In the genomic region with DNA sequence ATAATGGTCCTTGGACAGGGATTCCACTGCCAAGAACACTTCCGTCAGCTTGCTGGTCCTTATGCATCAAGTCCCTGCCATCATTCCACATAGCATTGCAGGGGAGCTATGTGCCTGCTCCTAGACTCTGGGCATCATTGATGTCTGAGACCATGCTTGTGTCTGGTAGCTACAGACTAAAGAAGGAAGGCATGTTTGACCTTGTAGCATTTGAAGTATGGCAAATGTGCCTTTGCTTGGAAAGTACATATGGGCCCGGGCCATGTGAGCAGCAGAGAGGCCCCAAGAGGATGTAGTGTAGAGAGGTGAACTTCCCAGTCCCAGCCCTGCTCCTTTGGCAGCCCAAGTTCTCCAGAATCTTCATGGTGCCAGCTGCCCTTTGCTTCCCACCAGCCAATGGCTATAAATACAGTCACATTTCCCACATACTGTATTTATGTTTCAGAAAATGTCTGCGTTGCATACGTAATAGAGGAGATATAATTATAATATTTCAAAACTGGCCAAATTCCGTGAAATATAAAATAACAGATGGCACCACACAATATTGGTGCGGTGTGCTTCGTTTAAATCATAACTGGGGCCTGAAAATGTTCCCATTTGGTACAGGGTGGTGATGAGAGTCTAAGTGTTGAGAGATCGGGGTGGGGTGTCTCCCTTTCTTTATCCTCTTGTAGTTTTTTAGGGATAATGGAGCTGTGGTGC, we compare ENCODE assay signal across 26 mouse cellular contexts. TPM values are rescaled to one million over a fixed set of nuclear protein-coding genes. Genes with fewer than 3 reads are reported as not detected.
DNase-seq lines count a peak whose midpoint lies in the region; ATAC-seq lines count a peak whose summit lies in the region.
"Had no signal": no experiment of that assay in that cellular context is flagged by ENCODE, and none has a peak within 500 bp of the region (broad histone marks: within the 10 kb centered on the region; RNA-seq: fewer than 3 reads in every experiment).

No protein-coding gene starts in this region.

- no peak overlapping the region for H3K27ac ChIP-seq in forebrain, embryonic 14.5 days (ENCODE audit: low read depth, low read length)
- H3K27ac ChIP-seq in forebrain, embryonic 13.5 days, result no peak overlapping the region
- H3K27ac ChIP-seq: heart, adult 2 months; hindbrain, embryonic 12.5 days; kidney, embryonic 15.5 days; limb, embryonic 13.5 days; liver, embryonic 12.5 days; midbrain, embryonic 10.5 days; neural tube, embryonic 13.5 days had no signal

- intact Hi-C loops in left cerebral cortex, postnatal 25 days (cut with DNase I), result loop anchor here (2.0 to 10.0 kb wide), 4 partner anchors 39 to 257 kb away; no protein-coding TSS in a partner anchor

- WGBS in forebrain, embryonic 14.5 days, result 80% methylated on average over 8 of the region's 8 CpGs
- 82% methylated on average over 8 of the region's 8 CpGs for WGBS in forebrain, embryonic 13.5 days

- no peaks in the 10 kb centered on the region for H3K4me1 ChIP-seq in forebrain, embryonic 14.5 days (ENCODE audit: control insufficient read depth, insufficient read depth, low read length)
- H3K4me1 ChIP-seq in forebrain, embryonic 13.5 days, result no peaks in the 10 kb centered on the region
- H3K4me1 ChIP-seq: hindbrain, embryonic 12.5 days; kidney, embryonic 15.5 days; limb, embryonic 13.5 days; liver, embryonic 12.5 days; midbrain, embryonic 10.5 days; neural tube, embryonic 13.5 days had no signal

- H3K4me3 ChIP-seq in forebrain, embryonic 14.5 days (ENCODE audit: low read depth, low read length), result no peak overlapping the region
- no peak overlapping the region for H3K4me3 ChIP-seq in forebrain, embryonic 13.5 days
- H3K4me3 ChIP-seq: heart, adult 2 months; hindbrain, embryonic 12.5 days; kidney, embryonic 15.5 days; limb, embryonic 13.5 days; liver, embryonic 12.5 days; midbrain, embryonic 10.5 days; myocyte; neural tube, embryonic 13.5 days had no signal

- DNase-seq in forebrain, embryonic 14.5 days (ENCODE audit: low spot score), result peak; percentile 32
- peak; percentile 21 to 45 for DNase-seq in frontal cortex, postnatal 36 days (ENCODE audit: low spot score in 2 of 2)
- no peak for DNase-seq in frontal cortex, postnatal 10 days (ENCODE audit: low spot score in 2 of 2)
- DNase-seq in left cerebral cortex, postnatal 25 days (ENCODE audit: low spot score in 2 of 2), result peak; percentile 26 to 73
- no peak for DNase-seq in left cerebral cortex, adult 11 months (ENCODE audit: low spot score)
- peak; percentile 22 for DNase-seq in layer of hippocampus, adult 9-11 months
- DNase-seq in c-Kit-positive CD71-positive TER-119-positive erythroid progenitor cells, embryonic 14.5 days (ENCODE audit: low spot score), result no peak
- DNase-seq: adrenal gland, postnatal 10 days; cerebellum, adult 11-12 months; cerebellum, postnatal 10 days; gastrocnemius, postnatal 25 days; heart, adult 2 months; kidney, adult 11 months; kidney, postnatal 36 days; lung, adult 18-20 months; lung, postnatal 10 days; retina, postnatal 1 day had no signal

- no peaks in the 10 kb centered on the region for H3K36me3 ChIP-seq in forebrain, embryonic 14.5 days (ENCODE audit: control insufficient read depth, insufficient read depth, low read length)
- H3K36me3 ChIP-seq in forebrain, embryonic 13.5 days (ENCODE audit: poor library complexity, severe bottlenecking), result no peaks in the 10 kb centered on the region
- H3K36me3 ChIP-seq: hindbrain, embryonic 12.5 days; kidney, embryonic 15.5 days; limb, embryonic 13.5 days; liver, embryonic 12.5 days; midbrain, embryonic 10.5 days; neural tube, embryonic 13.5 days had no signal

- no peak overlapping the region for H3K4me2 ChIP-seq in forebrain, embryonic 14.5 days (ENCODE audit: low read length)
- H3K4me2 ChIP-seq in forebrain, embryonic 13.5 days, result no peak overlapping the region
- H3K4me2 ChIP-seq: hindbrain, embryonic 12.5 days; kidney, embryonic 15.5 days; limb, embryonic 13.5 days; liver, embryonic 12.5 days; neural tube, embryonic 13.5 days had no signal

- no peaks in the 10 kb centered on the region for H3K9me3 ChIP-seq in forebrain, embryonic 14.5 days (replicated peaks; ENCODE audit: control insufficient read depth, low read length)
- H3K9me3 ChIP-seq in forebrain, embryonic 13.5 days (replicated peaks), result no peaks in the 10 kb centered on the region
- H3K9me3 ChIP-seq: hindbrain, embryonic 12.5 days; kidney, embryonic 15.5 days; limb, embryonic 13.5 days; liver, embryonic 12.5 days; midbrain, embryonic 10.5 days; neural tube, embryonic 13.5 days had no signal

- no peak for ATAC-seq in forebrain, embryonic 14.5 days
- ATAC-seq in forebrain, embryonic 13.5 days, result no peak; the same call in 1 of the 2 replicates
- ATAC-seq: liver, embryonic 12.5 days; midbrain, embryonic 16.5 days had no signal

- H3K27me3 ChIP-seq in forebrain, embryonic 14.5 days (replicated peaks; ENCODE audit: control insufficient read depth, insufficient read depth, low read length), result no peaks in the 10 kb centered on the region
- H3K27me3 ChIP-seq in forebrain, embryonic 13.5 days, result no peaks in the 10 kb centered on the region
- H3K27me3 ChIP-seq: hindbrain, embryonic 12.5 days; kidney, embryonic 15.5 days; limb, embryonic 13.5 days; liver, embryonic 12.5 days; neural tube, embryonic 13.5 days had no signal

- H3K9ac ChIP-seq in forebrain, embryonic 14.5 days (ENCODE audit: low read length), result no peak overlapping the region
- H3K9ac ChIP-seq in forebrain, embryonic 13.5 days, result no peak overlapping the region
- H3K9ac ChIP-seq: hindbrain, embryonic 12.5 days; kidney, embryonic 15.5 days; limb, embryonic 13.5 days; liver, embryonic 12.5 days; neural tube, embryonic 13.5 days had no signal

RNA-seq across cellular contexts. Expression of a gene that starts 23.2 kb away (rescaled TPM):
- 13.3 and 27.6 TPM in 2 replicates for polyA plus RNA-seq in forebrain, embryonic 14.5 days (2014; fragmentation: Nextera tagmentation; extraction: Ambion mirVana)
- 14.1 and 15.9 TPM in 2 replicates for polyA plus RNA-seq in forebrain, embryonic 13.5 days (2015; fragmentation: Nextera tagmentation; extraction: Ambion mirVana)
- 100 to 1,000 TPM; 272 to 283 TPM for total RNA-seq in left cerebral cortex, postnatal 25 days (2021)
- polyA plus RNA-seq: myocyte had no signal

Comparison
In these comparisons a context has a peak if more than half of its experiments do, and no peak if none do; other contexts are left out.
1. DNase-seq: peak in forebrain, embryonic 14.5 days (single experiment), frontal cortex, postnatal 36 days (2 of 2), left cerebral cortex, postnatal 25 days (2 of 2) and layer of hippocampus, adult 9-11 months (single experiment); none in frontal cortex, postnatal 10 days (0 of 2), left cerebral cortex, adult 11 months (single experiment) and c-Kit-positive CD71-positive TER-119-positive erythroid progenitor cells, embryonic 14.5 days (single experiment).